Mouse (Mus musculus): ENCODE data around the gene Sntb2. TPM values are rescaled to one million over a fixed set of nuclear protein-coding genes. Genes with fewer than 3 reads are reported as not detected.
A peak's percentile ranks its signal among the peaks of the same experiment; 100 is the strongest.
"Not testable (repeated sequence)": the region's sequence is repeated elsewhere in the genome, so short reads cannot be mapped to it uniquely, and the experiment has no call there.

Gene Sntb2
- polyA plus RNA-seq, 1 experiment from 2014 or later = 4.1 TPM

DNA sequence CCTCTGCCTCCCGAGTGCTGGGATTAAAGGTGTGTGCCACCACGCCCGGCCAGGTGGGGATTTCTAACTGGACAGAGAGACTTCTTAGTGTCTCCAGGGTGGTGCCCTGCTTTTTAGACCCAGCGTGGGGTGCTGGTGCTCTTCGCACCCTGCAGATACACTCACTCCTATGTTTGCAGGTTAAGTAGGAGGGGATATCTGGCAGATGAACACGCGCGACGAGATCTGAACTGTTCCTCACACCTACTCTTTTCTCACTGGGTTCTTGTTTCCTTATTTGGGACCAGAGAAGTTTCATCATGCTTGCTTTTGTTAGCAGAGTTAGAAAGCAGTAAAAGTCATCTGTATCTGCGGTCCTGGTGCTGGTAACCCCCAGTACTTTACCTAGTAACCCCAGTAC is 21.9 kb upstream of the Sntb2 start:
- peaks cover 85% of the 10 kb centered on the region for H3K36me3 ChIP-seq
- 93% methylated on average over 10 of the region's 10 CpGs for WGBS (ENCODE audit: insufficient replicate concordance)
- no peaks in the 10 kb centered on the region for H3K27me3 ChIP-seq (replicated peaks)
- H3K4me2 ChIP-seq = no peak overlapping the region
- H3K4me1 ChIP-seq = no peaks in the 10 kb centered on the region
- H3K9ac ChIP-seq = no peak overlapping the region
- no peaks in the 10 kb centered on the region for H3K9me3 ChIP-seq (replicated peaks)
- no peak overlapping the region for H3K4me3 ChIP-seq
- ATAC-seq = no peak
- no peak overlapping the region for H3K27ac ChIP-seq

- ATAC-seq = no peak
- 87% methylated on average over 8 of the region's 8 CpGs for WGBS (ENCODE audit: insufficient replicate concordance)
- no peak overlapping the region for H3K27ac ChIP-seq
- peaks cover 87% of the 10 kb centered on the region for H3K36me3 ChIP-seq
- H3K4me1 ChIP-seq = no peaks in the 10 kb centered on the region
- no peak overlapping the region for H3K9ac ChIP-seq
- H3K9me3 ChIP-seq (replicated peaks) = no peaks in the 10 kb centered on the region
- no peak overlapping the region for H3K4me3 ChIP-seq
- H3K4me2 ChIP-seq = no peak overlapping the region
- no peaks in the 10 kb centered on the region for H3K27me3 ChIP-seq (replicated peaks)
These were observed 15.7 kb upstream of the Sntb2 start for GRCm38 (mm10) chr8:106919721-106920394.

GRCm38 (mm10) chr8:106920395-106920741 is 15.2 kb upstream of the Sntb2 start:
- H3K4me3 ChIP-seq = no peak overlapping the region
- H3K4me1 ChIP-seq = no peaks in the 10 kb centered on the region
- no peak overlapping the region for H3K27ac ChIP-seq
- ATAC-seq = no peak
- H3K27me3 ChIP-seq (replicated peaks) = no peaks in the 10 kb centered on the region
- 90% methylated on average over 5 of the region's 5 CpGs for WGBS (ENCODE audit: insufficient replicate concordance)
- no peak overlapping the region for H3K4me2 ChIP-seq
- H3K9ac ChIP-seq = no peak overlapping the region
- no peaks in the 10 kb centered on the region for H3K9me3 ChIP-seq (replicated peaks)
- peaks cover 82% of the 10 kb centered on the region for H3K36me3 ChIP-seq

- no peak overlapping the region for H3K27ac ChIP-seq
- WGBS (ENCODE audit: insufficient replicate concordance) = 74% methylated on average over 4 of the region's 4 CpGs
These were observed 11.5 kb upstream of the Sntb2 start for GRCm38 (mm10) chr8:106924057-106924456.

GRCm38 (mm10) chr8:106924904-106925349 is 10.6 kb upstream of the Sntb2 start:
- 79% methylated on average over 8 of the region's 8 CpGs for WGBS (ENCODE audit: insufficient replicate concordance)
- Histone ChIP-seq H3K4me2 (no peak overlapping the region), H3K9me3 (replicated peaks) (no peaks in the 10 kb centered on the region), H3K36me3 (peaks cover 36% of the 10 kb centered on the region), H3K4me1 (no peaks in the 10 kb centered on the region), H3K4me3 (no peak overlapping the region), H3K27ac (no peak overlapping the region), H3K27me3 (replicated peaks) (no peaks in the 10 kb centered on the region), H3K9ac (no peak overlapping the region)
- no peak for ATAC-seq

More at GRCm38 (mm10) chr8:106924057-106924456, 11.5 kb upstream of the Sntb2 start:
- Histone ChIP-seq H3K4me2 (no peak overlapping the region), H3K9me3 (replicated peaks) (no peaks in the 10 kb centered on the region), H3K9ac (no peak overlapping the region), H3K4me1 (no peaks in the 10 kb centered on the region), H3K36me3 (peaks cover 45% of the 10 kb centered on the region), H3K4me3 (no peak overlapping the region), H3K27me3 (replicated peaks) (no peaks in the 10 kb centered on the region)
- no peak for ATAC-seq

DNA sequence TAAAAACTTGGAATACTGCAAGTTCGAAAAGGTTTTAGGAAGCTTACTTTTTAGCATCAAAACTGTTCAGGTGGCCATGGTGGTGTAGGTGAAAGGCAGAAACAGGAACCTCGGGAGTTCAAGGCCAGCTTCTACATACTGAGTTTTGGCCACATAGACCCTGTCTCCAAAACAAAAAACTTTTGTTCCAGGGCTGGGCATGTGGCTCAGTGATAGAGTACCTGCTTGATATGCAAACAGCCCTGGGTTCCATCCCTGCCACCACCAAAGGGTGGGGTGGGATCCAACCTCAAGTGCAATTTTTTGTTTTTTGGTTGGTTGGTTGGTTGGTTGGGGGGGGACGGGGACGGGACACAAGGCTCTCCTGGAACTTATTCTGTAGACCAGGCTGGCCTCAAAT is 10.1 kb upstream of the Sntb2 start:
- Histone ChIP-seq H3K4me2 (no peak overlapping the region), H3K27ac (no peak overlapping the region), H3K9ac (no peak overlapping the region), H3K27me3 (replicated peaks) (no peaks in the 10 kb centered on the region), H3K4me1 (no peaks in the 10 kb centered on the region), H3K9me3 (replicated peaks) (no peaks in the 10 kb centered on the region), H3K4me3 (no peak overlapping the region), H3K36me3 (peaks cover 31% of the 10 kb centered on the region)
- WGBS (ENCODE audit: insufficient replicate concordance) = 62% methylated on average over 4 of the region's 4 CpGs
- no peak for ATAC-seq

- ATAC-seq = 0 out of 2 replicates have a peak, but pooled peaks have one; percentile 37
- Histone ChIP-seq H3K27ac (no peak overlapping the region), H3K4me3 (no peak overlapping the region), H3K27me3 (replicated peaks) (peaks cover under 1% of the 10 kb centered on the region; the same call in 1 of the 2 replicates), H3K9me3 (replicated peaks) (no peaks in the 10 kb centered on the region), H3K36me3 (peaks cover 14% of the 10 kb centered on the region), H3K9ac (no peak overlapping the region), H3K4me1 (peaks cover 1% of the 10 kb centered on the region; the same call in 1 of the 2 replicates), H3K4me2 (no peak overlapping the region)
- whole genome bisulfite sequencing (ENCODE audit: insufficient replicate concordance) = 42% methylated on average over 4 of the region's 4 CpGs
These were observed 8.3 kb upstream of the Sntb2 start for GRCm38 (mm10) chr8:106927247-106927646.

- not testable (repeated sequence) for H3K27me3 ChIP-seq (replicated peaks); H3K27ac ChIP-seq; H3K4me3 ChIP-seq; H3K4me2 ChIP-seq; H3K4me1 ChIP-seq; H3K9ac ChIP-seq; ATAC-seq; H3K9me3 ChIP-seq (replicated peaks); H3K36me3 ChIP-seq
- 87% methylated on average over 11 of the region's 11 CpGs for WGBS (ENCODE audit: insufficient replicate concordance)
These were observed 7.4 kb upstream of the Sntb2 start for GRCm38 (mm10) chr8:106928182-106928581.

DNA sequence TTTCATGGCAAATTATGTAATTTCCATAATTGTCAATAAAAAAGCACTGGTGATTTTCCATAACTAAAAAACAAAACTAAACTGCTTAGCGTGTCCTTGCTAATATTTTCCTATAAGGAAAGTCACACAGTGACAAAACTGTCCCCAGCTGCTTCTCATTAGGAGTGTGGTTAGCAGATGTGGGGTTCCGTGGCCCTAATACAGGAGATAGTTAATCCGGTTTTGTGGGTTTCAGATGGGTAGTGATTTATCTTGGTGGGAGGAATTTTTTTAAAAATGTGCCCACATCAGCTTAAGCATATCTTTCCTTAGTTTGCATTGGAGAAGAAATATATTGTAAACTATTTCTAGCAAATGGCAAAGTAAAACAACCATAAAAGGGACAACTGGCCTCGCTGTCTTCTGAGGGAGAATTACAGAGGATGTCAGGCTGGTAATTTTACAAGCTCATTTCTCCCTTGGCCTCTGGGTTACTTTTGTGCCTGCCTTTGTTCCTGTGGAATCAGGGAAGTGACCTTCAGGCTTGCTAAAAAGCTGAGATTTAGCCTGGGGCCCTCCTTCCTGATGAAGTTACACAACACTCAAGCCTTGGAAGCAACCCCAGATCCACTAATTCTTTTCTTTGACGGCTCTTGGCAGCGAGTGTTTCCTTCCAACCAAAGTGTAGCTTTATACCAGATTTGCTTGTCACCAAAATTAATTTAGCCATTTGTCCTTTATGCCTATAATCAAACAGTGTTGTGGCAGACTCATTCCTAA is 6.2 kb upstream of the Sntb2 start:
- H3K4me1 ChIP-seq = peaks cover 13% of the 10 kb centered on the region
- H3K9me3 ChIP-seq (replicated peaks) = no peaks in the 10 kb centered on the region
- H3K36me3 ChIP-seq = no peaks in the 10 kb centered on the region
- no peak overlapping the region for H3K4me3 ChIP-seq
- no peak overlapping the region for H3K4me2 ChIP-seq
- WGBS (ENCODE audit: insufficient replicate concordance) = 43% methylated on average over 6 of the region's 6 CpGs
- H3K9ac ChIP-seq = no peak overlapping the region
- H3K27me3 ChIP-seq (replicated peaks) = peaks cover 9% of the 10 kb centered on the region; the same call in 1 of the 2 replicates
- ATAC-seq = no peak
- H3K27ac ChIP-seq = no peak overlapping the region

DNA sequence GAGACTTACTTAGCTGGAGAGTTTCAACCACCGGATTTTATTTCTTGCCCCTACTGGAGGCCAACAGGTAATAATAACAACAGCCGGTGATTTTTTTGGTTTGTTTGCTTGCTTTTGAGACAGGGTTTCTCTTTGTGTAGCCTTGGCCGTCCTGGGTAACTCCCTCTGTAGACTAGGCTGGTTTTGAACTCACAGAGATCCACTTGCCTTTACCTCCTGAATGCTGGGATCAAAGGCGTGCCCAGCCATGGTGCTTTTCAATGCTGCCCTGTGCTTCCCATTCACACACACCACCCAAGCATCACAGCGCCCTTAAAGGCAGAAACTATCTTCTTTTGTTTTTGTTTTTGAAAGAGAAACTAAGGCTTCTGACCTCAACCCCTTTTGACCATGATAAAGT is 5.6 kb upstream of the Sntb2 start:
- no peaks in the 10 kb centered on the region for H3K9me3 ChIP-seq (replicated peaks)
- H3K27ac ChIP-seq = no peak overlapping the region
- H3K36me3 ChIP-seq = no peaks in the 10 kb centered on the region
- ATAC-seq = no peak
- H3K4me2 ChIP-seq = no peak overlapping the region
- peaks cover 16% of the 10 kb centered on the region for H3K4me1 ChIP-seq
- H3K9ac ChIP-seq = no peak overlapping the region
- WGBS (ENCODE audit: insufficient replicate concordance) = 71% methylated on average over 5 of the region's 5 CpGs
- H3K4me3 ChIP-seq = no peak overlapping the region
- H3K27me3 ChIP-seq (replicated peaks) = peaks cover 12% of the 10 kb centered on the region; the same call in 1 of the 2 replicates

DNA sequence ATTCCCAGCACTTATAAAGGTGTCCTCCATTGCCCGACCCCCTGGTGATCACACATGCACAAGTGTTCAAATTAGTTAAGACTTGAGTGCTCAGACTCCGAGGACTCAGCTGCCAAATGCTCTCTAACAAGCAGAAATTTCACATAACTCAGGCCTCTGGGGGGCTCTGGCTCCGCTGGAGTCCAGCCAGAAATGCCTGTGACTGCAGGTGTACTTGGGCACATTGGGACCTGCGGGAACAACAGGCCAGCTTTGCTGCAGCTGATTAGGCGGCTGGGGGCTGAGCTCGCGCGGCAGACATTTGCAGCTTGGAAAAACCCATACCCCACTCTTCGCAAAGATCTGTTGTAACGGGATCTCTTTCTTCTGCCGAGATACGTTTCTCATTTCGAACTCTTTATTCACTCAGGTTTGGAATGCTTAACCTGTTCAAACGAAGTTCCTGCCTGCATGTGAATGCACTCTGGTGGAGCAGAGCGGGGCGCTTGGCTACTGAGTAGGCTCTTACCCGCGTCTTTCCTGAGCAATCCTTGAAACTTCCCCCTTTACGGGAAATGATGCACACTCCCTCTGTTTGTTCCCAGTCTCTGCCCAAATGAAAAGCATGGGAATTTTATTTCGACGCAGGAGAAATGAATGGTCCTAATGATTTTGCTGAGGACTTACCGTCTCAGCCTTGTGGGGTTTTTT is 3.0 kb upstream of the Sntb2 start:
- no peaks in the 10 kb centered on the region for H3K36me3 ChIP-seq
- 17% methylated on average over 22 of the region's 22 CpGs for WGBS (ENCODE audit: insufficient replicate concordance)
- H3K9me3 ChIP-seq (replicated peaks) = no peaks in the 10 kb centered on the region
- H3K4me1 ChIP-seq = peaks cover 41% of the 10 kb centered on the region
- H3K4me2 ChIP-seq = peak overlapping the region; percentile 50
- H3K27me3 ChIP-seq (replicated peaks) = peaks cover 35% of the 10 kb centered on the region
- no peak overlapping the region for H3K27ac ChIP-seq
- ATAC-seq = no peak
- H3K4me3 ChIP-seq = peak overlapping the region; percentile 21
- 0 out of 2 replicates have a peak overlapping the region, but pooled peaks have one; percentile 4 for H3K9ac ChIP-seq

All from liver, embryonic 12.5 days (tissue).